Mouse (Mus musculus) gastrocnemius, postnatal 25 days (tissue): ENCODE data around the gene Olfr449. TPM values are rescaled to one million over a fixed set of nuclear protein-coding genes. Genes with fewer than 3 reads are reported as not detected.

Experiments used
- DNase-seq: peaks from one replicate; pipeline ENCODE4 v3.0.0; 2022
- long read RNA-seq, 2 experiments: library from polyadenylated mRNA; stranded (forward); transcript quantifications; one replicate each; pipeline ENCODE4 v2.0.0; 2021
- total RNA-seq, 2 experiments: library from RNA; stranded (reverse); gene quantifications; 1 replicate in 1 of 2; 2 replicates in 1 of 2; pipeline ENCODE4 v1.2.3; 2021

Olfr449 gene
- not detected for total RNA-seq
- long read RNA-seq, experiment 1, result 0 reads
- long read RNA-seq, experiment 2, result 0 reads

DNA sequence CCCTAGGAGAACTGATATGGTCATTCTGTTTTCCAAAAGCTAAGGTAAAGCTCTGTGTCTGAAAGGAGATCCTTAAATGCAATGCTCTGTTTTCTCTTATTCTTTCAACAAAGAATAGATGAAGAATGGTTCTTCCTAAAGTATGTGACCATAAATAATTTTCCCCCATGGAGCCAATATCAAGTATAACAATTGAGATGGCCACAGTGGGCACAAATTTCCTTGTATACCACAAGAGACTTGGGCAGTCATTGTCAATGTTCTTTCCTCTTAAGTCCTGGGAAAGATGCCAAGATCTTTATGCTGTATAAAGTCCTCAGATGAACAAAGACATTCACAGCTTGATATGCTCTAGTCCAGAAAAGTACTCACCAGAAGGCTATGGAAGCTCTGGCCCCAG is at the start of gene Olfr449:
Gene Olfr449 (plus strand): TSS at position 301 of the 400 bp plus-strand sequence.
- DNase-seq, result no peak

DNA sequence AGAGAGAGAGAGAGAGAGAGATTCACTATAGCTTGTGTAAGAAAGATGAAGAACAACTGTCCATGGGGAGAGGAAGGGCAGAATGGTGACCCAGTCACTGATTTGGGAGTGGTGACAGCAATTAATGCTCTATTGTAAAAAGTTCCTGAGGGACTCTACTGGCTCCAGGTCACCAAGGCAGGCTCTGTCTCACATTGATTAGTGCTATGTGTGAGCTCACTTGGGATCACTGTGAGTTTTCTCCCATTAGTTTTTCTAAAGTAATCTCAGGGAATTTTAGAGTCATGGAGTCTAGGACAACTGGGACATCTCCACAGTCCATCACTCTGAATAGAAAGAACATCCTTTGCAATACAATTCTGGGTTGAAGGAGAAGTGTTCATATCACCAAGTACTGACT is 49.4 kb upstream of the Olfr449 start, which contains the start of gene Olfr452:
Gene Olfr452 (plus strand): TSS at position 301 of the 400 bp plus-strand sequence.
- DNase-seq, result no peak

DNA sequence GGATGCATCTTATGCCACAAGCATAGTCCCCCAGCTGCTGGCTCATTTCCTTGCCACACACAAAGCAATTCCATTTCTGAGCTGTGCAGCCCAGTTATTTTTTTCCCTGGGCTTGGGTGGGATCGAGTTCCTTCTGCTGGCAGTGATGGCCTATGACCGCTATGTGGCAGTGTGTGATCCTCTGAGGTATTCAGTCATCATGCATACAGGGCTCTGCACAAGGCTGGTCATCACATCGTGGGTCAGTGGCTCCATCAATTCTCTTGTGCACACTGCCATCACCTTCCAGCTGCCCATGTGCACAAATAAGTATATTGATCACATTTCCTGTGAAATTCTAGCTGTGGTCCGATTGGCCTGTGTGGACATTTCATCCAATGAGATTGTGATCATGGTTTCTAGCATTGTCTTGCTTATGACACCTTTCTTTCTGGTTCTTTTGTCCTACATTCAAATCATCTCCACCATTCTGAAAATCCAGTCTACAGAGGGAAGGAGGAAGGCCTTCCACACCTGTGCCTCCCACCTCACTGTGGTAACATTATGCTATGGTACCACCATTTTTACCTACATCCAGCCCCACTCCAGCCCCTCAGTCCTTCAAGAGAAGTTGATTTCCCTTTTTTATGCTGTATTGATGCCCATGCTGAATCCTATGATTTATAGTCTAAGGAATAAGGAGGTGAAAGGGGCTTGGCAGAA is 43.8 kb upstream of the Olfr449 start:
- no peak for DNase-seq

DNA sequence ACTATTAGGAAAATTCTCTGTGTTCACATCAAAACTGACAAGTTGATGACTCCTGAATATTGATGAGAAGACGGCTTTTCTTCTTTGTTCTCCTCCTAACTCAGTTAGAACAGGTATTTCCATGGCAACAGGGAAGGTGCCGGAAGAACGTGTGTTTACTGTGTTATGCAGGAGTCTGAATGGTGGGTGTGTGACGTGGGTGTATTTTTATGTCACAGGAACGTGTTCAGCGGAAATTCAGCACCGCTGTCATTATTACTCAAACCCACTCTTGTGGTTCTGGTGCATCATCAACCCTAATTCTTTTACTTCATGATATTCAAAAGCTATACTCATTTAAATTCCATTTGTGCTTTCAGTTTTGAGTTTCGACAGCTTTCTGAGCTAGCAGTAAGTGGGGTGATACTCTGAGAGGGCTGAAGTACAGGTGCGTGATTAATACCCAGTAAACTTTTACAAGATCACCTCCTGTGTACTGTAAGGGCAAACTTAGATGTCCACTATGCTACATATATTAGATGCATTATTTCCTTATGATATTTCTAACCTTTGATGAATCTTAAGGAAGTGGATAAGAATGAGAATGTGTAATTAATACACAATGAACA is 43.1 kb upstream of the Olfr449 start:
- DNase-seq, result no peak

DNA sequence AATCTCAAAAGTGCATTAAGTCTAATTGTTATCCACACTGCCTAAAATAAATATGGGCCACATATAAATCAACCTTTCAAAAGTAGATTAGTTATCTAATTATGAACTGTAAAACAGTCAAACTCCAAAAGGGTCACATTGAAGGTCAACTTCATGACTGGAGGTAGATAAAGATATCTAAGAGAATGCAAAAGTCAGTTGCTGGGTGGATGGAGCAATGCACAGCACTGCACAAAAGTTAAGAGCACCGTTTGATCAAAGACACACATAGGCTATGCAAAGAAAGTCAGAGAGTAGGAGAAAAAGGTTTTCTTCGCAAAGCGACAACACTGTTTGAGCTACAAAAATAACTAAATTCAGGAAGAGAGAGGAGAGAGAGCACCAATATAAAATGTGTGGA is 39.2 kb upstream of the Olfr449 start:
- DNase-seq, result no peak

DNA sequence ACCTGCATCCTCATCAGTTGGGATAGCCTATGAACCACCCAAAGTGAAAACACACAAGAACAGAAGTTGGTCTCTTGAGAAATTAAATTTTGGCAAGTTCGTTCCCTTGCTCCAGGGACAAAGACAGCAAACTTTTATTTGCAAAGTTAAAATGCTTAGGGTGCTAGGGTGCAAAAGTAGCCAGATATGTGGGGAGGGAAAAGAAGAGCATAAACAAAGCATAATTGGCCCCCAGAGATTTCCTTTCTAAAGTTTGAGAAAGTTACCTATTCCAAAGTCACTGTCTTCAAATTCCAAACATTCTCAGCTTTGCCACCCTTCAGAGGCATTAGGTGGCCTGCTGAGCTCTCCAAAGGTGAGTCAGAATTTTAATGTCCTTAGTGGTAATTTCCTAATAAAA is 22.5 kb upstream of the Olfr449 start, which contains the start of gene Olfr450:
Gene Olfr450 (plus strand): TSS at position 301 of the 400 bp plus-strand sequence.
- no peak for DNase-seq

DNA sequence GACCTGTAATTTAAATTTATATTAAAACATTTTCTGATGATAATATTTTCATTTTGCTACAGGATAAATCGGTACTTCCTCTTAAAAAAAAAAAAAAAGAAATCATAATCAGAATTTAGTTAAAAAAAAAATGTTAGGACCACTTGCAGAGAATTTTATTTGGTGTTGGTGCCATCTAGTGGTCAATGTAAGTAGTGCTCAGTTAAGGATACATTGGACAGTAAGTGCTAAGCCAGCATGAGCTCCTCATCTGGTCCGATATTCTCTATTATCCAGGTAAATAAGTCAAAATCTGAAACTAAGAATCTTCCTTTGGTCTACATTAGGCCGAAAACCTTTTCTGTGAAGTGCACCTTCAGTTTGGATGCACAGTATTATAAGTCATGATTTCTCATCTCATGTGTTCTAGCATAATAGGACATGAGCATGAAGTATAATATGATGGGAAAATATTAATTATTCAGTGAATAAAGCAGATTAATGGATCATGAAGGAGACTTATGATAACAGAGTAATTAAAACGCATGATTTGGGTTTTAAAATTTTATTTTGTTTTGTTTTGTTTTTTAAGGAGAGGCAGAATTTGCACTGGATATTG is 26.1 kb downstream of the Olfr449 start:
- DNase-seq, result no peak

DNA sequence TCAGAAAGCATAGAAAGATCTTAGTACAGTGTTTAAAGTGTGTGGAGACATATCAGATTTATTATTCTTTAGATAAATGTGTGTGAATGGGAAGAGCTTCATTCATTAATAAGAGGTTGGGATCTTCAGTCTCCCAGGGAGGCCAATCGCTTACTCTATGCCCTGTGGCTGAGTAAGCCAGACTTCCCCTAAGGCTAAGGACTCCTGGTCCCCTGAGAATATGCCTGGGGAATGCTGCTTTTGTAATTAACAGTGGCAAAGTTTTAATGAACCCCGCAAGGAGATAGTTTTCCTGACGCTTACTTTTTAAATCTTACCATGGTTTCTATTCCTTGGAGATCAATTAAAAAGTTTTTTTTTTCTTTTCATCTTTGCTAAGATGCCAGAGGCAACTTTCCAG is 35.5 kb downstream of the Olfr449 start:
- no peak for DNase-seq

DNA sequence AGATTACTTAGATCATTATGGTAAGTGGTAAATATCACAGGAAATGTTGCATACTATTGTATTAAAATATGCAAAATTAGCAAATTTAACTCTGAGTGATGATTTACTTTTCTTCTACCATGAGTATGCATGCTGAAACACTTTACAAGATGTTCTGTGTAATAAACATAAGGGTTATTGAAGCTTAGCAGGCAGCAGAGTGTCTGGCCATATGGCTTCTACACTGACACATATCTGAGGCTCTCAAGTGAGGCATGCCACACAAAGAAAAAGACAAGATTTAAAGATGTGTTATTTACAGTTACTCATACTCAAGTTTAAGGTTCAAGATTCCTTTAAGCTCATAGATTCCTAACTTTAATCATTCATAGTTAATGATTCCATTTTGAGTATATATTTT is 42.1 kb downstream of the Olfr449 start:
- no peak for DNase-seq

Other genes starting within 250 kb of the Olfr449 start
- not detected for gene Tcaf3, start 236.7 kb upstream of the Olfr449 start, total RNA-seq
- gene Tcaf2, start 189.1 kb upstream of the Olfr449 start, total RNA-seq, result 1 to 10 TPM; 2.4 to 4.3 TPM
- gene Tcaf1, start 124.3 kb upstream of the Olfr449 start, total RNA-seq, result 10 to 100 TPM in 1 of 2 experiments, 1 to 10 TPM in 1; 9.0 to 12.9 TPM
- not detected for gene Olfr453, start 95.0 kb upstream of the Olfr449 start, total RNA-seq
- not detected for gene Olfr38, start 78.0 kb upstream of the Olfr449 start, total RNA-seq
- not detected for gene Olfr452, start 49.3 kb upstream of the Olfr449 start, total RNA-seq
- not detected for gene Olfr450, start 22.4 kb upstream of the Olfr449 start, total RNA-seq
- gene Olfr448, start 56.1 kb downstream of the Olfr449 start, total RNA-seq, result not detected
- gene Olfr447, start 74.5 kb downstream of the Olfr449 start, total RNA-seq, result not detected
- not detected for gene Olfr446, start 87.0 kb downstream of the Olfr449 start, total RNA-seq
- gene Olfr444, start 114.7 kb downstream of the Olfr449 start, total RNA-seq, result not detected